Mouse (Mus musculus): ENCODE measurements around the gene Slc25a3. TPM values are rescaled to one million over a fixed set of nuclear protein-coding genes. Genes with fewer than 3 reads are reported as not detected.

Slc25a3 gene
- 417 and 423 TPM in 2 replicates for polyA plus RNA-seq (2015; fragmentation: Nextera tagmentation; extraction: Ambion mirVana)

DNA sequence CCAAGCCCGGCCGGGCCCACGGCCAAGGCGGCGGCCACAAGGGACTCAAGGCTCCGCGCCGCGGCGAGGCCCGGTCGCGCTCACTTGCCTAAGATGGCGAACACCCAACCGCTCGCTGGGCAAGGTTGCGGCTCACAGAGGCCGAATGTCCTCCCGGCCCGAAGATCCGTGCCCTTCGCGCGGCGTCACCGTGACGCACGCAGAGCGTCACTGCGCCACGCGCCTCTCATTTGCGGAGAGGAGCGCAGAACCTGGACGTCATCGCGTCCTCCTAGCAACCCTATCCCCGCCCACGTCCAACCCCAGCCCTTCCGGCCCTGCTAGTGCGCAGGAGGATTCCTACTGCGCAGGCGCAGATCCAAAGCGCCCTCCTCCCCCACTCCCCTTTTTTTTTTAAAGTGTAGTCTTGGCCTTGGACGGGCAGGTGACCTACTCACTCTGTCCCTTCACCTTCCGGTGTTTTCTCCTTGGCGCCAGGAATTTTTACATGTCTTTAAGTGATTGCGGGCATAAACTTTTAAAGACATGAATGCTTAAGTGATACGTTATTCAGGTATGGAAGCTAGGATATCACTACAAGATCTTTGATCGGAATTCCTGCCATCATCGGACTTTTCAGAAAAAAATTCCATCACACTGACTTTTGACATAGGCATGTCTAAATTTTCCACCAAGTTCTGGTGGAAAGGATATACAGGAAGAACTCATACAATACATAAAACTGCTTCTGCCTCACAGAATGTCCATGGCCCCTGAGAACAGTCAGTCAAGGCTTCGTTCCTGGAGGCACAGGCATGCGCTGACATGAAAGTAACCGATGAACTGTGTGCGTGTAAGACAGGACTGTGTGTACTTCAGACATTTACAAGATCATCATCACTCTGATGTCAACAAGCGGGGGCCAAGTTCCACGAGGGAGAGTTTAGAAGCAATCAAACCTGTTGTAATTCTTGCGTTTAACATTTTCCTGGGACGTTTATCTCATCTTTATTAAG is at the start of gene Slc25a3:
Gene Slc25a3 (minus strand): TSS at position 232 of the 995 bp plus-strand sequence.
- Histone ChIP-seq H3K9ac (peak within 1 kb of the TSS; percentile 98), H3K36me3 (peaks cover 20% of the 10 kb centered on the region), H3K9me3 (replicated peaks) (no peaks in the 10 kb centered on the region), H3K4me3 (replicated peaks) (peak within 1 kb of the TSS; percentile 99), H3K4me2 (replicated peaks) (peak within 1 kb of the TSS; percentile 78), H3K27me3 (no peaks in the 10 kb centered on the region), H3K27ac (replicated peaks) (peak within 1 kb of the TSS; percentile 93), H3K4me1 (peaks cover 12% of the 10 kb centered on the region)
- ATAC-seq (ENCODE audit: insufficient number of reproducible peaks, low FRiP score, low TSS enrichment, low read depth): peak; percentile 100
- WGBS: 9% methylated on average over 59 of the region's 59 CpGs

DNA sequence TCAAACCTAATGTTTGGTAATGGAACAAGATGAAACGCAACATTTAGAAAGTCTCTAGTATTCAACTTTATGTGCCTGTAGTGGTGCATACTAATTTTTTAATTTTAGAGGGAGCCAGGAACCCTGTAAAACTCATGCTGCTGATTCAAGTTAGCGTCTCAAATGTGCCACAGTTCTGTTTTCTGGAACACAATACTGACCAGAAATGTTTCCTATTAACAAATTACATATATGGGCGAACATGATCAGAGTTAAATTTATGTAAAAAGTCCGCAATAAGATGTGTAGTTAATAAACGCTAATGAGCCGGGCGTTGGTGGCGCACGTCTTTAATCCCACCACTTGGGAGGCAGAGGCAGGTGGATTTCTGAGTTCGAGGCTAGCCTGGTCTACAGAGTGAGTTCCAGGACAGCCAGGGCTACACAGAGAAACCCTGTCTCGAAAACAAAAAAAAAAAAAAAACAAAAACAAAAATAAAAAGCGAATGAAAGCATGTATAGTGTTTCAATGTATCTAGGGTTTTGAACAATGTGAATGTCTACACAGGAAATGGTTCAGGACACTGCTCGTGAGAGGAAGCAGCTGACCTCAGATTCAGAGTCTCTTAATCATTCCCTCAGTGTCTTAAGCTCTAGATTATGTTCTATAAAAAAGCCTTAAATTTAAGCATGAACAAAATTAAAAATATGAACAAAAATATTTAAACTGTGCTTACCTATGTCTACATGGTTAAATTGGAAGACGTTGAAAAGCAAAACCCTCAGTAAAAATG is 48.7 kb upstream of the Slc25a3 start:
- Histone ChIP-seq H3K9me3 (replicated peaks) (no peaks in the 10 kb centered on the region), H3K27ac (replicated peaks) (peak overlapping the region; percentile 99), H3K4me3 (replicated peaks) (peak overlapping the region; percentile 72), H3K9ac (peak overlapping the region; percentile 75), H3K36me3 (no peaks in the 10 kb centered on the region), H3K4me2 (replicated peaks) (peak overlapping the region; percentile 53), H3K27me3 (no peaks in the 10 kb centered on the region), H3K4me1 (peaks cover 20% of the 10 kb centered on the region)
- 67% methylated on average over 14 of the region's 14 CpGs for WGBS
- no peak for ATAC-seq (ENCODE audit: insufficient number of reproducible peaks, low FRiP score, low TSS enrichment, low read depth)

DNA sequence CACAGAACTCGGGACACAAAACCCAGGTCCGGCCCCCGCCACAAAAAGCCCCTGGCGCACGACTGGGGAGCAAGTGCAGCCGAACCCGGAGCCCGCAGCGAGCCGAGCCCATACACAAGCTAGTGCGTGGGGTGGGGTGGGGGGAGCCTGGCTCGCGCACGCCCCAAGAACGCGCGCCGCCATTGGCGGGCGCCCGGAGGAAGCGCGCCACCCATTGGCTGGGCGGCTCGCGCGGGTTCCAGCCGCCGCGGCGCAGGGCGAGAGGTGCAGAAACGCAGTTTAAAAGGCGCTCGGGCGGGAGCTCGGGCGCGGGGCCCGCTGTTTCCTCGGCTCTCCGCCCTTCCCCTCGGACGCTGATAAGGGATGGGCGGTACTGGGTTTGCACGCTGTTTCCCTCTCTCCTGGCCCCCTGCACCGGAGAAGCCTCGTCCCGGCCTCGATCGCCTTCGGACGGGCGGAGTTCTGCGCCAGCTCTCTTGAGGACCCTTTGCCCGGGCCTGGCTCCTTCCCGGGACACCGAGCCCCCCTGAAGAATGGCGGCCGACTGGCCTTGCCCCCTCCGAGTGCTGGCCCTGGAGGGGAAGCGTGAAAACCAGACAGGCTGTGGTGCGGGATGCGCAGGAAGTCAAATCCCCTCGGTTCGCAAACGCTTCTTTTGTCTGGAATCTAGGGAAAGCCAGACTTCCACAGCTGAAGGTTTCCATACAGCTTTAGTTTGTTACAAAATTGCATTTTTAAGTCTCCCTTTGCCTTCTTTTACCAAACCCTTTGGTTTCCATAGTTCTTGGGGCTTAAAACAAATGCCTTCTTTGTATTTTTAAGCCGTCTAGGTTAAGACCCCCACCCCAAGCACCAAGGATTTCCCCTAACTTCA is 47.8 kb upstream of the Slc25a3 start:
- peaks cover 27% of the 10 kb centered on the region for H3K4me1 ChIP-seq
- H3K27ac ChIP-seq (replicated peaks): peak overlapping the region; percentile 99
- H3K9ac ChIP-seq: peak overlapping the region; percentile 99
- H3K27me3 ChIP-seq: no peaks in the 10 kb centered on the region
- WGBS: under 1% methylated on average over 68 of the region's 68 CpGs
- H3K9me3 ChIP-seq (replicated peaks): no peaks in the 10 kb centered on the region
- H3K4me3 ChIP-seq (replicated peaks): peak overlapping the region; percentile 72
- peak; percentile 98 for ATAC-seq (ENCODE audit: insufficient number of reproducible peaks, low FRiP score, low TSS enrichment, low read depth)
- H3K36me3 ChIP-seq: no peaks in the 10 kb centered on the region
- H3K4me2 ChIP-seq (replicated peaks): peak overlapping the region; percentile 53

DNA sequence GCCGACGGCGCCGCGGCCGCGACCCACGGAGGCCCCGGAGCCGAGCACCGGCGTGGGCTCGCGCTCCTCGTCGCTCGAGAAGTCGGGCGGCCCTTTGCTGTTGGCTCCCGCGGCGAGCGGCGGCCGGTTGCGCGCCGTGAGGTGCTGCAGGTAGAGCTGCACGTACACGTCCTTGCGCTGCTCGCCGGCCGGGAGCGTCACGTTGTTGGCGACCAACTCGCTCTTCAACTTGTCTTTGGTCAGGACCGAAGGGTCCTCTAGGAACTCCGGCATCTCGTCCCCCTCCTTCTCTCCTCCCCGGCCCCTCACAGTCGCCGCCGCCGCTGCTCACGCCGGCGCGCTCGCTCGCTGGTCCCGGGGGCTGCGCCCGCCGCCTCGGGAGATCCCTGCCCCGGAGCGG is 47.2 kb upstream of the Slc25a3 start:
- Histone ChIP-seq H3K4me1 (peaks cover 27% of the 10 kb centered on the region), H3K4me2 (replicated peaks) (peak overlapping the region; percentile 50), H3K9ac (peak overlapping the region; percentile 99), H3K36me3 (no peaks in the 10 kb centered on the region), H3K27me3 (no peaks in the 10 kb centered on the region), H3K4me3 (replicated peaks) (peak overlapping the region; percentile 72), H3K27ac (replicated peaks) (peak overlapping the region; percentile 99), H3K9me3 (replicated peaks) (no peaks in the 10 kb centered on the region)
- under 1% methylated on average over 59 of the region's 59 CpGs for WGBS
- peak; percentile 58 for ATAC-seq (ENCODE audit: insufficient number of reproducible peaks, low FRiP score, low TSS enrichment, low read depth)

DNA sequence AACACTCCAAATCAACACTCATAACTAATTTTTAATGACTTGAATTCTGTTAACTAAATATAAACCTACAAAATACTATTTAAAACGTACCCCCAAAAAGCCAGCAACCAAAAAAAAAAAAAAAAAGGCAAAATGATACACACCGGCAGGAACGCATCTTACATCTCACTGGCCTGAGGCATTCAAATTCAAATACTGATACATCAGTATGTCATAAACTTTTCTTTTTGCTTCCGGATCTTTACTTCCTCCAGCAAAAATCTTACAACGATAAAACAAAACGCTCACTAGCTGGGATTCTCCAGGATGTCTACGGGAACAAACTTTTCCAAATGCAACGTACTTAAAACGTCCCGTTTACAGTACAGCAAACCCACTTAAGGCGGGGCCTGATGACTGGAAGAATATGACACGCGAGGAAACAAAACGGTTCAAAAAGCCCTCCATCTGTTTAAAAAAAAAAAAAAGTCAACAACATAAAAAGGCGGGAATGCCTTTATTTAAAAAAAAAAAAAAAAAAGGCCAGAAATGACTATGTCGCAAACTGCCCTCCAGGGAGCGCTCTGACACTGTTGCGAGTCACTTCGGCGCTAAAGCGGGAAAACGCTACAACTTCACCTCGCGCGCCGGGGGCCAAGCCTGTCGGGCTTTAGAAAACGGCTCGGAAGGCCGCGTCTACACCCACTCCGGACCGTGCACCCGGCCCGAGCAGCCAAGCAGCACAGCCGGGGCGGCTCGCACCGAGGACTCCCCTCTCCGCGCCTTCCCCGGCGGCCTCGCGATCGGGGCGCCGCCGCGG is 46.5 kb upstream of the Slc25a3 start:
- H3K9ac ChIP-seq: peak overlapping the region; percentile 99
- H3K36me3 ChIP-seq: peaks cover 5% of the 10 kb centered on the region; the same call in 1 of the 2 replicates
- H3K4me3 ChIP-seq (replicated peaks): peak overlapping the region; percentile 72
- WGBS: under 1% methylated on average over 50 of the region's 50 CpGs
- peak; percentile 35; the same call in 1 of the 2 replicates for ATAC-seq (ENCODE audit: insufficient number of reproducible peaks, low FRiP score, low TSS enrichment, low read depth)
- no peaks in the 10 kb centered on the region for H3K9me3 ChIP-seq (replicated peaks)
- H3K27ac ChIP-seq (replicated peaks): peak overlapping the region; percentile 99
- peak overlapping the region; percentile 50 for H3K4me2 ChIP-seq (replicated peaks)
- peaks cover 27% of the 10 kb centered on the region for H3K4me1 ChIP-seq
- H3K27me3 ChIP-seq: no peaks in the 10 kb centered on the region

DNA sequence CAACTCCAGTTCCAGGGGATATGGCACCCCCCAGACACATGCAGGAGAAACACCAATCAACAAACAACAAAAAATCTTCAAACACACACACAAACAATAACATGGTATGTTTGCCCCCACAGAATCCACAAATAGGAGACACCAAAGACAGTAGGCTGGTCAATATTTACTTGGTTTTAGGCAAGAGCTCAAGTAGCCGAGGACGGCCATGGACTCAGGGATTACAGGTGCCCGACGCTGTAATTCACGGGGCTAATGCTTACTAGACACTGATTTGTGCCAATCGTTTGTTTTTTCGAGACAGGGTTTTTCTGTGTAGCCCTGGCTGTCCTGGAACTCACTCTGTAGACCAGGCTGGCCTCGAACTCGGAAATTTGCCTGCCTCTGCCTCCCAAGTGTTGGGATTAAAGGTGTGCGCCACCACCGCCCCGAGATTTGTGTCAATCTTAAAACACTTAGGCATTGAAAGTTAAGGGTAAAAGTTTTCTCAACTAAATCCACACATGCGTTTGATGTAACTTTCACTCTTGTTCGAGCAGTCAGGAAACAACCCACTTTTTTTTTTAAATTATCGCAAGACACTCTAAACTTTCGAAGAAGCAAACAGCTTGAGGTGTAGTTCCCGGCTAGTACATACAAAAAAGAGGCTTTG is 45.7 kb upstream of the Slc25a3 start:
- Histone ChIP-seq H3K27me3 (no peaks in the 10 kb centered on the region), H3K27ac (replicated peaks) (peak overlapping the region; percentile 28; the same call in 1 of the 2 replicates), H3K4me1 (peaks cover 27% of the 10 kb centered on the region), H3K9ac (peak overlapping the region; percentile 99; the same call in 1 of the 2 replicates), H3K4me2 (replicated peaks) (peak overlapping the region; percentile 50), H3K9me3 (replicated peaks) (no peaks in the 10 kb centered on the region), H3K4me3 (replicated peaks) (peak overlapping the region; percentile 72), H3K36me3 (peaks cover 10% of the 10 kb centered on the region)
- no peak for ATAC-seq (ENCODE audit: insufficient number of reproducible peaks, low FRiP score, low TSS enrichment, low read depth)
- 28% methylated on average over 17 of the region's 17 CpGs for WGBS

DNA sequence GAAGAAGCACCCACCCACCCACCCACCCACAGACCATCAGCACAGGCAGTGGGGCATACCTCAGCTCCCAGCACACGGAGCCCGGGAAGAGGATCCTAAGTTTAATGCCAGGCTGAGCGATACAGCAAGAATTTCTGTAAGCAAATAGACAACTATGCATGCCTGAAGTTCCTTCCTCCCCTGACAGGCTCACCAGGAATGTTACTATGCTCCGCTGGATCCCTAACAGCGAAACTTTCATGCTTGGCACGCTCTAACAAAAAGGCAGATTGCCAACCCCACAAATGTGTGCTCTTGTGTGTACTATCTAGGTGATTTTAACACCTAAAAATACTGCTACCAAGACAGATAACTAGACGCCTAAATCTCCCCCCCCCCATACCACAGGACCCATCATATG is 43.5 kb upstream of the Slc25a3 start:
- H3K9ac ChIP-seq: no peak overlapping the region
- H3K36me3 ChIP-seq: peaks cover 28% of the 10 kb centered on the region
- H3K4me1 ChIP-seq: peaks cover 27% of the 10 kb centered on the region
- ATAC-seq (ENCODE audit: insufficient number of reproducible peaks, low FRiP score, low TSS enrichment, low read depth): no peak
- peak overlapping the region; percentile 12 for H3K4me3 ChIP-seq (replicated peaks)
- H3K27me3 ChIP-seq: no peaks in the 10 kb centered on the region
- peak overlapping the region; percentile 29 for H3K4me2 ChIP-seq (replicated peaks)
- 29% methylated on average over 7 of the region's 7 CpGs for WGBS
- no peaks in the 10 kb centered on the region for H3K9me3 ChIP-seq (replicated peaks)
- H3K27ac ChIP-seq (replicated peaks): peak overlapping the region; percentile 51

DNA sequence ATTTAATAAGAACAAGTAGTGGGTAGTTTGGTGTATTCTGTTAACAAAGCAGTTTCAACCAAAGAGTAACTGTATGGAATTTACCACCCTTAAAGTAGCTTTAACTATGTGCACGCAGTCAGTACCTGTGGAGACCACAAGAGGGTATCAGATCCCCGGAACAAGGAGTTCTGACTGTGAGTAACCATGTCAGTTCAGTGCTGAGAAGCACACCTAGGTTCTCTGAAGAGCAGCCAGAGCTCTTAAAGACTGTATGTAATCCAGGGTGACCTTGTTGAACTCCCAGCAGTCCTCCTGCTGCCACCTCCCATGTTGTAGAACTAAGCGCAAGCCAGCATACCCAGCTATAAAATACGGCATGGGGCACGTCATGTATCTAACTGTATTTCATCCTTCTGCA is 43.0 kb upstream of the Slc25a3 start:
- peaks cover 33% of the 10 kb centered on the region for H3K36me3 ChIP-seq
- H3K4me1 ChIP-seq: peaks cover 27% of the 10 kb centered on the region
- 57% methylated on average over 5 of the region's 5 CpGs for WGBS
- peak overlapping the region; percentile 29 for H3K4me2 ChIP-seq (replicated peaks)
- peak overlapping the region; percentile 12; the same call in 1 of the 2 replicates for H3K4me3 ChIP-seq (replicated peaks)
- H3K9ac ChIP-seq: no peak overlapping the region
- H3K27ac ChIP-seq (replicated peaks): peak overlapping the region; percentile 51; the same call in 1 of the 2 replicates
- ATAC-seq (ENCODE audit: insufficient number of reproducible peaks, low FRiP score, low TSS enrichment, low read depth): no peak
- no peaks in the 10 kb centered on the region for H3K9me3 ChIP-seq (replicated peaks)
- no peaks in the 10 kb centered on the region for H3K27me3 ChIP-seq

DNA sequence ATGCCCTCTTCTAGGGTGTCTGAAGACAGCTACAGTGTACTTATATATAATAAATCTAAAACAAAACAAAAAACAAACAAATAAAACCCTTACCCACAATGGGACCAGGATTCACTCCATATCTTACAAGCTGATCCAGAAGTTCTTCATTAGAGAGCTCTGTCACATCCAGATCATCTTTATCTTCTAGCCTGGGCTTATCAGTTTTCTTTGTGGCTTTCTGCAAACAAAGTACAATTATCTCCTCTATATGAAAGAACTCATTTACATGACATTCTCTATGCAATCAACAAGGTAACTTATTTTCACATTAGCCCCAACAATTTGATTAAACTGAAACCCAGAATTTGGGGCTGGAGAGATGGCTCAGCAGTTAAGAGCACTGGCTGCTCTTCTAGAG is 42.0 kb upstream of the Slc25a3 start:
- H3K9me3 ChIP-seq (replicated peaks): no peaks in the 10 kb centered on the region
- H3K4me2 ChIP-seq (replicated peaks): no peak overlapping the region
- no peaks in the 10 kb centered on the region for H3K27me3 ChIP-seq
- H3K4me3 ChIP-seq (replicated peaks): no peak overlapping the region
- H3K4me1 ChIP-seq: peaks cover 27% of the 10 kb centered on the region
- H3K27ac ChIP-seq (replicated peaks): no peak overlapping the region
- H3K9ac ChIP-seq: no peak overlapping the region
- ATAC-seq (ENCODE audit: insufficient number of reproducible peaks, low FRiP score, low TSS enrichment, low read depth): no peak
- peaks cover 43% of the 10 kb centered on the region for H3K36me3 ChIP-seq

Measured in embryonic facial prominence, embryonic 15.5 days (tissue).